Mouse (Mus musculus) hindbrain, postnatal 0 days (tissue): Measurements from ENCODE around the gene Tmem101. TPM values are rescaled to one million over a fixed set of nuclear protein-coding genes. Genes with fewer than 3 reads are reported as not detected.

Source experiments
- ATAC-seq: fragments of 200-750 bp; cut with Nextera tagmentation; 2 replicates; pipeline ENCODE4 v1.8.0; 2017; ENCODE audit warnings: mild to moderate bottlenecking, moderate TSS enrichment, moderate library complexity
- DNase-seq: peaks from one replicate; pipeline ENCODE4 v3.0.0-alpha.2; 2015; ENCODE audit warnings: low spot score
- H3K27ac ChIP-seq: fragments of 300-500 bp; sonication (generic); 2 replicates; pipeline ENCODE4 v1.5.1; 2014; ENCODE audit warnings: mild to moderate bottlenecking
- H3K27me3 ChIP-seq: fragments of 300-500 bp; sonication (generic); 2 replicates; pipeline ENCODE4 v1.6.1; 2014; ENCODE audit warnings: low read length, mixed read lengths; ENCODE audit not compliant: insufficient read depth
- H3K36me3 ChIP-seq: fragments of 300-500 bp; sonication (generic); 2 replicates; pipeline ENCODE4 v1.6.1; 2014; ENCODE audit warnings: low read length, mixed read lengths; ENCODE audit not compliant: insufficient read depth
- H3K4me1 ChIP-seq: fragments of 300-500 bp; sonication (generic); 2 replicates; pipeline ENCODE4 v1.6.1; 2014; ENCODE audit warnings: antibody characterized with exemption, low read length, mixed read lengths; ENCODE audit not compliant: insufficient read depth
- H3K4me2 ChIP-seq: fragments of 300-500 bp; sonication (generic); 2 replicates; pipeline ENCODE4 v1.6.1; 2014; ENCODE audit warnings: low read depth, mild to moderate bottlenecking, low read length, moderate library complexity, mixed read lengths
- H3K4me3 ChIP-seq: fragments of 300-500 bp; sonication (generic); 2 replicates; pipeline ENCODE4 v1.5.1; 2014; ENCODE audit warnings: low read length
- H3K9ac ChIP-seq: fragments of 300-500 bp; sonication (generic); replicated peaks from 2 replicates; pipeline ENCODE4 v1.6.1; 2014; ENCODE audit warnings: mild to moderate bottlenecking, low read length, moderate library complexity, mixed read lengths
- H3K9me3 ChIP-seq: fragments of 300-500 bp; sonication (generic); 2 replicates; pipeline ENCODE4 v1.6.1; 2016; ENCODE audit warnings: low read length, mixed read lengths
- CTCF ChIP-seq: IDR thresholded peaks from 2 replicates; pipeline ENCODE4 v1.5.1; 2016; ENCODE audit warnings: antibody characterized with exemption, control low read depth, low read depth
- WGBS: fragments of 180-500 bp; shearing (Covaris S2); extraction: QIAGEN DNeasy Blood & Tissue Kit; methylation state at CpG from one replicate; pipeline ENCODE4 v1.1.7; 2014; 5-methylcytosine and 5-hydroxymethylcytosine counted together
- polyA plus RNA-seq: library from polyadenylated mRNA; unstranded; fragments of >200 nt; fragmentation: Nextera tagmentation; extraction: Ambion mirVana; gene quantifications from 2 replicates; pipeline ENCODE4 v1.2.1, GENCODE M21; 2015
- total RNA-seq: library from RNA; depleted of rRNA; stranded (reverse); fragments of >200 nt; gene quantifications from 2 replicates; pipeline ENCODE4 v1.2.3, GENCODE M21; 2014; rRNA removed

The Tmem101 gene
- total RNA-seq: 37.4 and 45.4 TPM in 2 replicates
- 40.6 and 42.5 TPM in 2 replicates for polyA plus RNA-seq

- H3K4me3 ChIP-seq: peak within 1 kb of the TSS; percentile 81
- peak; percentile 54 for TF ChIP-seq CTCF
- peak; percentile 96 for DNase-seq
- H3K36me3 ChIP-seq: no peaks in the 10 kb centered on the region
- ATAC-seq: peak; percentile 92
- no peaks in the 10 kb centered on the region for H3K27me3 ChIP-seq
- peaks cover 7% of the 10 kb centered on the region for H3K4me1 ChIP-seq
- WGBS: under 1% methylated on average over 37 of the region's 37 CpGs
- H3K27ac ChIP-seq: peak within 1 kb of the TSS; percentile 74
- peak within 1 kb of the TSS; percentile 67 for H3K9ac ChIP-seq
- peak within 1 kb of the TSS; percentile 97 for H3K4me2 ChIP-seq
- no peaks in the 10 kb centered on the region for H3K9me3 ChIP-seq
Measured at GRCm38 (mm10) chr11:102156039-102156785, at the start of gene Tmem101. Gene Tmem101, minus strand, starts transcription at chr11:102156404.

- H3K36me3 ChIP-seq: peaks cover 65% of the 10 kb centered on the region
- ATAC-seq: no peak
- DNase-seq: no peak
- no peaks in the 10 kb centered on the region for H3K4me1 ChIP-seq
- peak; percentile 31 for TF ChIP-seq CTCF
- no peak overlapping the region for H3K4me2 ChIP-seq
- WGBS: 73% methylated on average over 12 of the region's 12 CpGs
- H3K9ac ChIP-seq: no peak overlapping the region
- H3K9me3 ChIP-seq: no peaks in the 10 kb centered on the region
- no peak overlapping the region for H3K27ac ChIP-seq
- H3K27me3 ChIP-seq: no peaks in the 10 kb centered on the region
- no peak overlapping the region for H3K4me3 ChIP-seq
Measured at GRCm38 (mm10) chr11:102201408-102201821, 45.2 kb upstream of the Tmem101 start.

GRCm38 (mm10) chr11:102199856-102200255 is 43.7 kb upstream of the Tmem101 start:
- no peak for TF ChIP-seq CTCF
- Histone ChIP-seq H3K9ac (no peak overlapping the region), H3K4me2 (no peak overlapping the region), H3K4me1 (no peaks in the 10 kb centered on the region), H3K4me3 (no peak overlapping the region), H3K36me3 (peaks cover 74% of the 10 kb centered on the region), H3K27me3 (no peaks in the 10 kb centered on the region), H3K27ac (no peak overlapping the region), H3K9me3 (no peaks in the 10 kb centered on the region)
- DNase-seq (no peak), ATAC-seq (no peak)
- 67% methylated on average over 9 of the region's 9 CpGs for WGBS

GRCm38 (mm10) chr11:102198245-102198644 is 42.0 kb upstream of the Tmem101 start:
- Histone ChIP-seq H3K4me1 (no peaks in the 10 kb centered on the region), H3K4me2 (no peak overlapping the region), H3K36me3 (peaks cover 65% of the 10 kb centered on the region), H3K9ac (no peak overlapping the region), H3K4me3 (no peak overlapping the region), H3K27me3 (no peaks in the 10 kb centered on the region), H3K27ac (no peak overlapping the region), H3K9me3 (no peaks in the 10 kb centered on the region)
- DNase-seq (no peak), ATAC-seq (no peak)
- peak; percentile 12; the same call in 1 of the 2 replicates for TF ChIP-seq CTCF
- 75% methylated on average over 5 of the region's 6 CpGs for WGBS

GRCm38 (mm10) chr11:102196018-102196797 is 40.0 kb upstream of the Tmem101 start:
- no peaks in the 10 kb centered on the region for H3K27me3 ChIP-seq
- H3K36me3 ChIP-seq: peaks cover 68% of the 10 kb centered on the region
- H3K27ac ChIP-seq: no peak overlapping the region
- no peak overlapping the region for H3K9ac ChIP-seq
- DNase-seq (no peak), ATAC-seq (no peak)
- H3K9me3 ChIP-seq: no peaks in the 10 kb centered on the region
- no peak for TF ChIP-seq CTCF
- WGBS: 85% methylated on average over 21 of the region's 21 CpGs
- no peak overlapping the region for H3K4me2 ChIP-seq
- no peaks in the 10 kb centered on the region for H3K4me1 ChIP-seq
- H3K4me3 ChIP-seq: no peak overlapping the region

- Histone ChIP-seq H3K9me3 (no peaks in the 10 kb centered on the region), H3K4me3 (no peak overlapping the region), H3K9ac (no peak overlapping the region), H3K27ac (no peak overlapping the region), H3K4me2 (no peak overlapping the region), H3K27me3 (no peaks in the 10 kb centered on the region), H3K36me3 (peaks cover 46% of the 10 kb centered on the region), H3K4me1 (peaks cover 4% of the 10 kb centered on the region; the same call in 1 of the 2 replicates)
- ATAC-seq: no peak
- 85% methylated on average over 9 of the region's 9 CpGs for WGBS
- DNase-seq: no peak
- TF ChIP-seq CTCF: no peak
Measured at GRCm38 (mm10) chr11:102193657-102194440, 37.6 kb upstream of the Tmem101 start.
